Mouse (Mus musculus): ENCODE results near the gene Nrxn3.

- TF ChIP-seq POLR2A (IDR thresholded peaks at IDR 0.05; ENCODE audit: borderline replicate concordance, control insufficient read depth, low read depth, low read length) (no peak), CTCF (IDR thresholded peaks at IDR 0.05; ENCODE audit: control insufficient read depth, insufficient read depth, low read length) (peak; percentile 44)
Observed at GRCm38 (mm10) chr12:89134333-89134732, 411.7 kb downstream of the Nrxn3 start.
